Mouse (Mus musculus) adrenal gland (tissue): Measurements from ENCODE around the gene Pnp2.

Experiments used
- intact Hi-C: fragments of 180-260 bp; cut with DNase I; formaldehyde crosslinking; loops from one replicate; pipeline ENCODE4 v1.15.1; 2025

Pnp2 gene

GRCm38 (mm10) chr14:51007152-51007801 is 51.5 kb downstream of the Pnp2 start, which contains the start of gene Rnase10:
Gene Rnase10 (plus strand): TSS chr14:51007751.
- intact Hi-C loops, result no loop called here

- intact Hi-C loops, result no loop called here
These were observed 52.3 kb downstream of the Pnp2 start for GRCm38 (mm10) chr14:51007914-51008713.

- intact Hi-C loops, result no loop called here
These were observed 53.0 kb downstream of the Pnp2 start for GRCm38 (mm10) chr14:51008781-51009180.

- intact Hi-C loops, result no loop called here
These were observed 53.8 kb downstream of the Pnp2 start for GRCm38 (mm10) chr14:51009572-51009971.
